Mouse (Mus musculus) liver, adult 2 months (tissue): ENCODE data around the gene Gck.

Source experiments
- CTCF ChIP-seq: fragments of 200-500 bp; IDR thresholded peaks from 2 replicates; pipeline ENCODE4 v1.5.1; 2011; ENCODE audit warnings: low read depth, low read length, control low read depth
- POLR2A ChIP-seq: fragments of 200-500 bp; IDR thresholded peaks from 2 replicates; pipeline ENCODE4 v1.6.1; 2011; ENCODE audit warnings: low read length, control low read depth; ENCODE audit not compliant: insufficient read depth; ENCODE audit errors: extremely low read depth

- TF ChIP-seq CTCF (no peak), POLR2A (no peak)
Observed at GRCm38 (mm10) chr11:5976106-5976505, 26.2 kb upstream of the Gck start.
